Mouse (Mus musculus): ENCODE measurements around the gene Ostn.

Gene Ostn

DNA sequence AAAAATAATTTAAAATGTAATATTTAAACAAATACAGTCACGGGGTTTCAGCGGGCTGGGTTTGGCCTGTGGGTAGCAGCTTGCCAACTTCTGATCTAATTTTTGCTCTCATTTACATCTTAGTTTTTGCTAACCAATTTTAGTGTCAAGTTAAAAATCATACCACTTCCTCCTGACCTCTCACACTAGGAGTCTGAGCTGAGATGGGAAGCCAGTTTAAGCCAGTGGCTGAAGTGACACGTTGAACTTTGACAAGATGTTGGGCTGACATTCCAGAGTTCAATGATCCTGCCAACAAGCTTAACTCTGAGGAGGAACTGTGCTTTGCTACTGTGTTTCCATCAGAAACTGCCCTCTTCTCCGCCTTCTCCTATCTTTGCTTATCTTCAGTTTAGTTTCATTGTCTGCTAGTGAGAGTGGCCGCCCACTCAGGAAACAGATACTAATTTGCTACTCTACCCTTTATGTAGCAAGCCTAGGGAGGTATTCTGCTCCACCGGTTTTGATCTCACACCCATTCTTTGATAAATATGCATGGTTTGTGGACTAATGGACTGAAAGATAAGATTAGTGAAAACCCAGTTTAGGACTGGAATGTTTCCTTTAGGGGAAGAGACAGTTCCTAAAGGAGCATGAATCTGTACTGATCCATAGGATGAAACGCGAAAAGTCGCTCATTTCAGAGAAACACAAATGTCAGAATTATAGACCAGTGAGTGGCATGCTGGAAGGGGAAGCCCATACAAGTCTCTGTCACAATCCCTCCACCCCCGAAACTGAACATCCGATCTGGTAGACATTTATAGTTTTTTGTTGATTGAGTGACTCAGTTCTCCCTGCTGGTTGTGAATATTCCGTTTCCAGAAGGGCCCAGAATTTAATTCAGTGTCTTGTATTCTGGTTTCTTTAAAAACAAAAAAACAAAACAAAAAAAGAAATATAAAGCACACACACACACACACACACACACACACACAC is 80.6 kb downstream of the Ostn start:
- DNase-seq (ENCODE audit: low spot score): no peak

GRCm38 (mm10) chr16:27388761-27389451 is 81.6 kb downstream of the Ostn start, which contains the start of gene Ccdc50:
Ccdc50 (plus strand) TSS chr16:27388869.
- DNase-seq (ENCODE audit: low spot score): peak; percentile 26

GRCm38 (mm10) chr16:27389534-27390282 is 82.4 kb downstream of the Ostn start:
- no peak for DNase-seq (ENCODE audit: low spot score)

GRCm38 (mm10) chr16:27390306-27390705 is 83.0 kb downstream of the Ostn start:
- no peak for DNase-seq (ENCODE audit: low spot score)

GRCm38 (mm10) chr16:27391845-27392244 is 84.6 kb downstream of the Ostn start:
- DNase-seq (ENCODE audit: low spot score): no peak

- DNase-seq (ENCODE audit: low spot score): no peak
Observed at GRCm38 (mm10) chr16:27395251-27396037, 88.2 kb downstream of the Ostn start.

- DNase-seq (ENCODE audit: low spot score): no peak
Observed at GRCm38 (mm10) chr16:27396951-27397350, 89.7 kb downstream of the Ostn start.

DNA sequence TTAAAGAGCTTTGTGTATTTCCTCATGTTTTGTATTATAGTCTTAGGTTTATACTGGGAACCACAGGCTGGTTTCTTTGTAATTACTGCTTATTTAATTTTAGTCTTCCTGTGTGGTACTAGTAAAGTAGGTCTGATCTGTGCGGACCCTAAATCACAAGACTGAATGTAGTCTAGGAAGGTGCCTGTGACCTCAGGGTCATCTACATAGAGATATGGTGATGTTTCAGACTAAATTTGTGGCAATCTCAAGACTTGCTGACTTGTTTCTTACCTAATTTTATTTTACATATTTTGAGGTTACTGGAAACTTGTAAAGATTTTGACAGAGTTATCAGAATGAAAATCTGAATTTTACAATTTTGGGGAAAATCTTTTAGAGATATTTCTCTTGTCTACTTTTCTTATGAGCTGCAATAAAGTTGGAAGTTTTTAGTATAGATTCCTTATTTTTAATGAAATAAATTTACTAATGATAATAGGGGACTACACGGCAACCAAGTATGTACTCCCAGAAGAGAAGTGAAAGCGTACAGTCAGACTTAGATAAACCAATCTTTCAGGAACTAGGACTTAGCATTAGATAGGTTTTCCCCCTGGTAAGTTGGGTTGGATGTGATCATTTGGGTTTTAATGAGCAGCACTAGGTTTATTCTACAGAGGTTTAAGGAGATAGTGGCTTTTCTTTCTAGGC is 91.9 kb downstream of the Ostn start:
- no peak for DNase-seq (ENCODE audit: low spot score)

DNA sequence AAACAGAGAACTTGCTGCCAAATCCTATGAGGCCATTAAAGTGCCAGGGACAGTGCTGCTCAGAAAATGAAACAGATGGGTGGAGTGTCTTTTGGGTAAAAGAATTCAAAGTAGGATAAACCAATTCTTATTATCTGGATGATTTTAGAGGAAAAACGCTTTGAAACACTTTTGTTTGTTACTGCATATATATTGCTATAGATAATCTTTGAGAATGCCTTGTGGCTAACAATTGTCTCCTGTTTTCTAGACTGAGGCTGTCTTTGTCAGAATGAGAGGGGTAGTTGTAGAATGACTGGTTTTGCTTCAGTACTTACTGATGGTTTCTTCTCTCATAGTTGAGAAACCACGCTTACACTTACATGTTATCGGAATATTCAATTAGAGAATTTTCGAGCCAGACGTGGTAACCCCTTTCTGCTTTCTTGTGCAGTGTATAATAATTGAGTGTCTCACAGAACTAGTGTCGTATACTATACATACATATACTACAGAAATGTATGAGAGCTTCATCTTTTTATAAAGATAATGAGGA is 92.5 kb downstream of the Ostn start:
- DNase-seq (ENCODE audit: low spot score): no peak

All from urinary bladder, postnatal 10 days (tissue).